Mouse (Mus musculus): Measurements from ENCODE around the gene Gins2.
A peak's percentile ranks its signal among the peaks of the same experiment; 100 is the strongest.

DNA sequence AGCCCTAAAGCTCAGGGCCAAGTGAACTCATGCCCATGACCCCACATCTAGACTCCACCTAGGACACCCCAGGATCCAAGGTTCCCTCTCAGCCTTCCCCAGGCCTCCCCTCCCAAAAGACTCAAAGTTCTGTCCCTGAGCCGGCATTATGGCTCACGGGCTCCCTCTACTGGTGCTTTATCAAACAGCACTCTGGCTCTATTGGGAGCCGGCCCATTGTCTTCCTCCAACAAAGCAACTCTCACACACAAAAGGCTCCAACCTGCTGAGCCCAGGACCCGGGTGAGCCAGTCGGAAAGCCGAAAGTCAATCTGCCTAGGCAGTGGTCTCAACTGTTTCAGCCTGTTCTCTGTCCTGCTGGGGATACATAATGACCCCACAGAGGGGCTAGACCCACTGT is 29.0 kb upstream of the Gins2 start:
- TF ChIP-seq CTCF (IDR thresholded peaks at IDR 0.05; ENCODE audit: insufficient read depth, low read length): peak; percentile 58
- no peak for TF ChIP-seq POLR2A (IDR thresholded peaks at IDR 0.05; ENCODE audit: borderline replicate concordance, extremely low read depth, low read depth, low read length)

Data from lung, adult 2 months (tissue).